ENCODE assay signal across 8 mouse cellular contexts in the genomic region with DNA sequence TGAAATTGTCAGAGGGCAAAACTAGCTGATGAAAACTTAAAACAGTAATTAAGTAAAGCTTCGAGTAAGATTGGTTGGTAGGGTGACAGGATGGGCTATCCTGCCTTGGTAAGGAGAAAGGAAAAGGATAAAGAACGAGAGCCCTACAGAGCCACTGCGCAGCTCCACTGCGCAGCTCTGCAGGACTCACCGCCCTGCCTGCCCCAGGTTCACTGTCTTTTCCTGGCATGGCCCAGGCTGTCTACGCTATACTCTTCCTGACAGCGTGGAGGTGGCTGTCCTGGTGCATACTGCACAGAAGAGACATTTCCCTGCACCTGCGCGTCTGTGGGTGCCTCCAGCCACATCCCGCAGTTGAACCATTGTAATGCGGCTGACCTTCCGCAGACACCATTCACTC.
DNase-seq lines count a peak whose midpoint lies in the region; ATAC-seq and TF ChIP-seq lines count a peak whose summit lies in the region.

No protein-coding gene starts in this region.

- peak overlapping the region; percentile 9; the same call in 1 of the 2 replicates for H3K9ac ChIP-seq in lung, embryonic 14.5 days
- H3K9ac ChIP-seq in embryonic facial prominence, embryonic 13.5 days: peak overlapping the region; percentile 49; the same call in 1 of the 2 replicates

- WGBS in lung, embryonic 14.5 days: 43% methylated on average over 12 of the region's 12 CpGs
- WGBS in embryonic facial prominence, embryonic 13.5 days: 45% methylated on average over 12 of the region's 12 CpGs
- WGBS in limb, embryonic 10.5 days: 49% methylated on average over 12 of the region's 12 CpGs

- peak; percentile 6 for DNase-seq in lung, embryonic 14.5 days
- DNase-seq in lung, postnatal 14 days: no peak
- no peak for DNase-seq in limb, embryonic 10.5 days (ENCODE audit: low spot score)
- DNase-seq in retina, postnatal 1 day: peak; percentile 44
- DNase-seq in layer of hippocampus, postnatal 14 days (ENCODE audit: low spot score in 2 of 2): no peak
- DNase-seq in right cerebral cortex, adult 2 months (ENCODE audit: low spot score in 2 of 2): no peak
- no peak for DNase-seq in spleen, adult 12 weeks (ENCODE audit: low spot score)

- no peaks in the 10 kb centered on the region for H3K27me3 ChIP-seq in lung, embryonic 14.5 days (ENCODE audit: insufficient read depth, low read length)
- H3K27me3 ChIP-seq in embryonic facial prominence, embryonic 13.5 days: 0 out of 2 replicates have a peak, but pooled peaks cover 9% of the 10 kb centered on the region
- no peaks in the 10 kb centered on the region for H3K27me3 ChIP-seq in limb, embryonic 10.5 days (ENCODE audit: low read depth, poor library complexity, severe bottlenecking)

- TF ChIP-seq CTCF in lung, embryonic 14.5 days (IDR thresholded peaks at IDR 0.05; ENCODE audit: low read depth): no peak

- ATAC-seq in lung, embryonic 14.5 days (ENCODE audit: insufficient read depth): no peak
- ATAC-seq in embryonic facial prominence, embryonic 13.5 days (ENCODE audit: insufficient number of reproducible peaks, insufficient read depth, low FRiP score, low TSS enrichment, low read depth): no peak

- no peak overlapping the region for H3K27ac ChIP-seq in lung, embryonic 14.5 days (ENCODE audit: low read depth)
- H3K27ac ChIP-seq in embryonic facial prominence, embryonic 13.5 days: no peak overlapping the region
- H3K27ac ChIP-seq in limb, embryonic 10.5 days: no peak overlapping the region

- H3K36me3 ChIP-seq in lung, embryonic 14.5 days (ENCODE audit: insufficient read depth): no peaks in the 10 kb centered on the region
- no peaks in the 10 kb centered on the region for H3K36me3 ChIP-seq in embryonic facial prominence, embryonic 13.5 days
- no peaks in the 10 kb centered on the region for H3K36me3 ChIP-seq in limb, embryonic 10.5 days

- peak overlapping the region; percentile 23 for H3K4me3 ChIP-seq in lung, embryonic 14.5 days (ENCODE audit: low read depth, low read length)
- H3K4me3 ChIP-seq in embryonic facial prominence, embryonic 13.5 days: peak overlapping the region; percentile 28
- H3K4me3 ChIP-seq in limb, embryonic 10.5 days: peak overlapping the region; percentile 41

- H3K4me2 ChIP-seq in lung, embryonic 14.5 days: peak overlapping the region; percentile 52
- H3K4me2 ChIP-seq in embryonic facial prominence, embryonic 13.5 days: peak overlapping the region; percentile 57

- no peaks in the 10 kb centered on the region for H3K4me1 ChIP-seq in lung, embryonic 14.5 days (ENCODE audit: insufficient read depth)
- no peaks in the 10 kb centered on the region for H3K4me1 ChIP-seq in embryonic facial prominence, embryonic 13.5 days
- H3K4me1 ChIP-seq in limb, embryonic 10.5 days: no peaks in the 10 kb centered on the region

- no peaks in the 10 kb centered on the region for H3K9me3 ChIP-seq in lung, embryonic 14.5 days (ENCODE audit: low read depth, low read length)
- H3K9me3 ChIP-seq in embryonic facial prominence, embryonic 13.5 days: no peaks in the 10 kb centered on the region
- H3K9me3 ChIP-seq in limb, embryonic 10.5 days (replicated peaks): no peaks in the 10 kb centered on the region

Comparison
In these comparisons a context has a peak if more than half of its experiments do, and no peak if none do; other contexts are left out.
1. DNase-seq: peak in lung, embryonic 14.5 days (single experiment) and retina, postnatal 1 day (single experiment); none in lung, postnatal 14 days (single experiment), limb, embryonic 10.5 days (single experiment), layer of hippocampus, postnatal 14 days (0 of 2), right cerebral cortex, adult 2 months (0 of 2) and spleen, adult 12 weeks (single experiment).
2. Peak in every context shown above with its lines, with median percentiles within 50 percentile points of each other: H3K4me3 ChIP-seq.